Mouse (Mus musculus): ENCODE results near the gene Piwil1.

GRCm38 (mm10) chr5:128800592-128800991 is 98.3 kb downstream of the Piwil1 start:
- TF ChIP-seq CTCF (IDR thresholded peaks at IDR 0.05; ENCODE audit: control insufficient read depth, insufficient read depth, insufficient replicate concordance, low read depth, low read length) (no peak), POLR2A (IDR thresholded peaks at IDR 0.05; ENCODE audit: control insufficient read depth, low read depth, low read length) (no peak)
